Mouse (Mus musculus): Measurements from ENCODE around the gene Plpp4.

GRCm38 (mm10) chr7:129253406-129253805 is 3.4 kb upstream of the Plpp4 start:
- TF ChIP-seq CTCF (IDR thresholded peaks at IDR 0.05), result no peak
- TF ChIP-seq EP300 (IDR thresholded peaks at IDR 0.05), result no peak

Measured in lung, postnatal 0 days (tissue).